Mouse (Mus musculus) megakaryocyte, embryonic 14.5 days (primary cell): ENCODE results near the gene Zbtb20. TPM values are rescaled to one million over a fixed set of nuclear protein-coding genes. Genes with fewer than 3 reads are reported as not detected.

Experiments used
- H3K27me3 ChIP-seq: replicated peaks from 2 replicates; pipeline ENCODE3; 2012; ENCODE audit warnings: inconsistent platforms
- H3K36me3 ChIP-seq: replicated peaks from 2 replicates; pipeline ENCODE3; 2012; ENCODE audit warnings: low read length, inconsistent platforms, mixed read lengths
- H3K4me1 ChIP-seq: 2 replicates; pipeline ENCODE4 v1.6.1; 2012; ENCODE audit warnings: inconsistent platforms
- H3K4me3 ChIP-seq: replicated peaks from 2 replicates; pipeline ENCODE3; 2012; ENCODE audit warnings: moderate library complexity, mild to moderate bottlenecking, inconsistent platforms
- H3K9me3 ChIP-seq: 2 replicates; pipeline ENCODE4 v1.6.1; 2012; ENCODE audit warnings: inconsistent platforms
- FLI1 ChIP-seq: IDR thresholded peaks from 2 replicates; pipeline ENCODE4 v1.6.1; 2012; ENCODE audit warnings: low read length, inconsistent platforms, mixed read lengths
- GATA1 ChIP-seq: IDR thresholded peaks from 3 replicates; pipeline ENCODE4 v1.6.1; 2012; ENCODE audit warnings: mixed read lengths, low read length, inconsistent platforms, borderline replicate concordance
- polyA plus RNA-seq: library from polyadenylated mRNA; stranded (reverse); fragments of >175 nt; gene quantifications from 2 replicates; pipeline ENCODE4 v1.2.3, GENCODE M21; 2012; ENCODE audit warnings: low replicate concordance; ENCODE audit not compliant: insufficient read depth

Zbtb20 gene
- polyA plus RNA-seq, 1 experiment: 2.4 TPM

DNA sequence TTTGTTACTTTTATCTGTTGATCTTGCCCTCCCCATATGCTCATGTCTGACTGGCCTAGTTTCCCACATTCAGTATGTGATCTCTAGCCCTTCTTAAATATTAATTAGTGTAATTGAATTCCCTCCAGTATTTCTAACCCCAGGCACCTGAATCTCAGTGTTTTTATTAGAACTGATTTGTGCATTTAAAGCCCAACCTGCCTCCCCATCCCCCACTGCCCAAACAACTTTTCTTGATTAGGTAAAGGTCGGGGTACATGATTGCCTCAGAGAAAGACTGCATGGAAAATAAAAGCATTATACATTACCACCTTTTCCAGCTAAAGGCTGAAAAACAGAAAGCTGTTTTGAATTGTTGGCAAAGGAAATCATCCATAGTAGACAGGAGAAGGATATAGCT is 383.8 kb downstream of the Zbtb20 start:
- no peaks in the 10 kb centered on the region for H3K4me1 ChIP-seq
- H3K27me3 ChIP-seq: no peaks in the 10 kb centered on the region
- 0 out of 2 replicates have a peak, but pooled peaks cover 3% of the 10 kb centered on the region for H3K9me3 ChIP-seq
- TF ChIP-seq GATA1: no peak
- TF ChIP-seq FLI1: no peak
- H3K36me3 ChIP-seq: no peaks in the 10 kb centered on the region
- no peak overlapping the region for H3K4me3 ChIP-seq

DNA sequence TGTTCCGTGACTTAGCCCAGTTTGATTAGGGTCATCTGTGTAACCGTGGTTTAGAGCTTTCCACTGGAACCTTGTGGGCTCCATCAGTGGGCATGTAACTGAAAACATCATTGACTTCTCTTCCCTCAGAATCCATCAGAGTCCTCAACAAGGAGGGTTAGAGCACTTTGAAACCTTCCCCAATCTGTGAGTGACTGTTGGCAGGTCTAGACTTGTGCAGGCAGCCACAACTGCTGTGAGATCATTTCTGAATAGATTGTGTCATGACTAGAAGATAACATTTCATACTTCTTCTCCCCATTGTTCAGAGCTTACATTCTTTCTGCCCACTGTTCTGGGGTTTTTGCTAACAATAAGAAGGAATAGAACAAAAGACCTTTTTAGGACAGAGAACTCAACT is 385.2 kb downstream of the Zbtb20 start:
- Histone ChIP-seq H3K36me3 (no peaks in the 10 kb centered on the region), H3K27me3 (no peaks in the 10 kb centered on the region), H3K9me3 (0 out of 2 replicates have a peak, but pooled peaks cover 3% of the 10 kb centered on the region), H3K4me1 (no peaks in the 10 kb centered on the region), H3K4me3 (no peak overlapping the region)
- TF ChIP-seq GATA1 (no peak), FLI1 (no peak)

DNA sequence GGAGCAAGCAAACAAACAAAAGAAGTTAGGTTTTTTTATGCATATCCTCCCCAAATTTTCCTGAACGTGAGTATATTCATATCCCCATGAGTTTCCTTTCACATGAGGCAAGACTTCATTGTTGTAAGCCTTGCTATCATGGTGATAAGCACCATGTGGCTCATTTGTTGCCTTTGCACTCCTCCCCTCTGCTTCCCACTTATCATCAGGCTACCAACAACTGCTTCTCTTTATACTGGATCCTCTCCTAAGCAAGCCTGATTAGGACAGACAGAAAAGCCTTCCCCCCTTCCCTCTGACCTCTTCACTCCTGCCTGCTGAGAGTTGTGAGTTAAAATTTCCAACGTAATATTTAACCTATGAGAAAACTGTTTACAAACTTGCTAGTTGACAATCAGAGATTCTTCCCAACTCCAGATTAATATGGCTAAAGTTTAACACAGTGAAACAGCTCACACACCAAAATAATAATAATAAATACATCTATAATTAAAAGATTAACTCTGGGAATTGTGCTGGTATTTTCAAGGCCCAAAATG is 398.4 kb downstream of the Zbtb20 start:
- H3K9me3 ChIP-seq: peaks cover 3% of the 10 kb centered on the region; the same call in 1 of the 2 replicates
- H3K4me1 ChIP-seq: no peaks in the 10 kb centered on the region
- no peaks in the 10 kb centered on the region for H3K36me3 ChIP-seq
- no peak overlapping the region for H3K4me3 ChIP-seq
- H3K27me3 ChIP-seq: no peaks in the 10 kb centered on the region
- TF ChIP-seq FLI1 (no peak), GATA1 (no peak)

DNA sequence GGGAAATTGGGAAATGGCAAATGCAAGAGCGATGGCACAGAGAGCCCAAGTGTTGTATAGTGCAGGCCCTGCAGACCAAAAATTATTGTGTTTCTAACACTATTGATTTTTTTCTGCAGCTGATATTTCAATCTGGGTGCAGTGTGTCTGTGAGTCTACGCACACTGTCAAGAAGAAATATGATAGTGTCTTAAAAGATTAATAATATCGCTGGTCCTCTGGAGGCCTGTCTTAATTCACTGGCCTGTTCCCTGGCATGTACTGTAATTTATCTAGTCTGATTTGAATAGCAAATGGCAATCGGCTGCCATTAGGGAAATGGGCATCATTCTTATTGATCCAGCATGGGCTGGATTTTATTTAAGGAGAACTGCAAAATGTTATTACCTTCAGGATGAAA is 401.1 kb downstream of the Zbtb20 start:
- H3K9me3 ChIP-seq: peaks cover 3% of the 10 kb centered on the region; the same call in 1 of the 2 replicates
- TF ChIP-seq FLI1: no peak
- TF ChIP-seq GATA1: no peak
- H3K4me3 ChIP-seq: no peak overlapping the region
- no peaks in the 10 kb centered on the region for H3K4me1 ChIP-seq
- H3K27me3 ChIP-seq: no peaks in the 10 kb centered on the region
- H3K36me3 ChIP-seq: no peaks in the 10 kb centered on the region

DNA sequence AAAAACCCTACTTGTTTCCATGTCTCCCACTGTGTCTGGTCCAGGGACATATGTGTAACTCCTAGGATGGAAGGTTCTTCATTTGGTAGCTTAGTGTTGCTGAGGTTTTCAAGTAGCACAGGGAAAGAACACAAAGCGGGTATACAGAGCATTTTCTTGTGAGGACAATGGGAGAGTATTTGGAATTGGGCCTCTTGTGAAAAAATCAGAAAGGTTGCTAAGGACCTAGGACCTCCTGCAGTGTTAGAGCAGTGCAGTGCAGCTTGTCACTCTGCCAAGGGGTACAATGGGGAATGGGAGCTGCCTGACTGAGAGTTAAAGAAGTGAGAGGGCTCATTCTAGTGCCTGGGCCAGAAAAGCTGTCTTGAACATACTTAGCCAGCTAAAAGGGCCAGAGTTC is 410.6 kb downstream of the Zbtb20 start:
- Histone ChIP-seq H3K27me3 (no peaks in the 10 kb centered on the region), H3K4me1 (no peaks in the 10 kb centered on the region), H3K9me3 (peaks cover 5% of the 10 kb centered on the region; the same call in 1 of the 2 replicates), H3K4me3 (no peak overlapping the region), H3K36me3 (no peaks in the 10 kb centered on the region)
- TF ChIP-seq GATA1: no peak
- no peak for TF ChIP-seq FLI1

DNA sequence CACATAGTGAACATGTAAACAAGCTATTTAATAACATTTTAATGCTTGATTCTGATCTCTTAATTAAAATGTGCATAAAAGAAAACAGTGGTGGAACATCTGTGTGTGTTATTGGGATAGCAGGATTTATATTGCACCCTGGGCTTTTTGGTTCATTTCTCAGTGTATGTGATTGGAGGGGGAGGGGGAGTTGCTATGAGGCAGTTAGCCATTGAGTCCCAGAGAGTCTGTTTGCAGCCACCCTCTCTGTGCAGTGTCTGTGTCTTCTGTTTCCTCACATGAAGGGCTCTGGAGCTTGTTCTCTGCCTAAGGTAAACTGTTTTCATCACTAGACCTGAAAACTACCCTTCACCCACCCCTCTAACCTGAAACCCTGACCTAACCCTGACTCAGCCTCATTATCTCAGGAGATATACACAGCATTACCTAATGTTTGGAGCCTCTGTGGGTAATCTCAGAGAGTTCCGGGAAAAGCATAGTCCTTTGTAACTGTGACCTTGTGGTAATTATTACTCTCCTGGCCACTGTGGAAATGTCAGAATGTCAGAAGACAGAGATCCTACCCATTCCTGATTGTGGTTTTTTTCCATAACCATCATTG is 411.2 kb downstream of the Zbtb20 start:
- Histone ChIP-seq H3K36me3 (no peaks in the 10 kb centered on the region), H3K4me1 (no peaks in the 10 kb centered on the region), H3K9me3 (peaks cover 4% of the 10 kb centered on the region; the same call in 1 of the 2 replicates), H3K4me3 (no peak overlapping the region), H3K27me3 (no peaks in the 10 kb centered on the region)
- TF ChIP-seq GATA1: no peak
- no peak for TF ChIP-seq FLI1

DNA sequence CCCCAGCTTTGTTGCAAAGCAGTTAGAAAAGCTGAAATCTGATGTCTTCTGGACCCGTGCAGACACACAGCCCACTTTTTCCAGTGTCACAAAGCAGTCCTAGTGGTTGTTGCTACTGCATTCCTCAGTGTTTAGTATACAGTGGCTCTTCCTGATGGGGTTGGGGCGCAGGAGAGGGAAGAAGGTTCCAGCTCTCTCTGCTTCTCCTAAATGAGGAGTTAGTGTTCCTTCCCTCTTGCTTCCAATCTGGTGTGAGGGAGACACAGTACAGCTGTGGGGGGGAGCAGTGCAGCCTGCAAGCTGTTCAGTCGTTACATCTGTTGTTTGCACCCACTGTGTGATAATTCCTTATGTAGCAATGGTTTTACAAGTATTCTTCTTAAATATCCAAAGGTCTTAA is 415.7 kb downstream of the Zbtb20 start:
- H3K36me3 ChIP-seq: no peaks in the 10 kb centered on the region
- TF ChIP-seq FLI1 (no peak), GATA1 (no peak)
- no peaks in the 10 kb centered on the region for H3K9me3 ChIP-seq
- H3K4me3 ChIP-seq: no peak overlapping the region
- H3K4me1 ChIP-seq: no peaks in the 10 kb centered on the region
- H3K27me3 ChIP-seq: no peaks in the 10 kb centered on the region

DNA sequence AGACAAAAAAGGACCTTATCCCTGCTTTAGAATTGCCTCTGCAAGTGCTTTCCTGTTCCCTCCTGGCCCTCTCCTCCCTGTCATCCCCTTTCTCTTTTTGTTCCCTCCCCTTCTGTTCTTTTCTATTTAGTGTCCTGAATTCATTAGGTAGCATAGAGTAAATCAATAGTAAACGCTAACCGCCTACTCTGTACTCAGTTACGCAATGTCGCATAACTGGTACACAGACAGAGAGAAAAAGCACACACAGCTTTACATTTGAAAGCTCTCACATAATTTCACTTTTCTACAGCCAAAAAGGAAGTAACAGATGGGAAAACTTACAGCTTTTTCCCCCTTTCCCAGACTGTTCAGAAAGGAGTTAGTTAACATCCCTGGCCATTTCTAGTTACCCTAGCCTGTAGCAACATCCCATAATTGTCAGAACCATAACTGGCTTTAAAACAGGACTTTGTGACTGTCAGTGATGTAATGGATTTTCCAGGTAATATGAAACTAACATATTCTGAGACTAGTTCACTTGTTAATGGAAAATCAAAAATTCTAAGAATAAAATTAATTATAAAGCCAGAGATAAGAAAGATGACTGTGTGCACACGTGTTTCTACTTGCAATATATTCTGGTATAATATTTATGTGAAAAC is 422.4 kb downstream of the Zbtb20 start:
- H3K36me3 ChIP-seq: no peaks in the 10 kb centered on the region
- H3K4me3 ChIP-seq: no peak overlapping the region
- peaks cover under 1% of the 10 kb centered on the region; the same call in 1 of the 2 replicates for H3K4me1 ChIP-seq
- TF ChIP-seq FLI1: no peak
- no peak for TF ChIP-seq GATA1
- H3K27me3 ChIP-seq: no peaks in the 10 kb centered on the region
- no peaks in the 10 kb centered on the region for H3K9me3 ChIP-seq

DNA sequence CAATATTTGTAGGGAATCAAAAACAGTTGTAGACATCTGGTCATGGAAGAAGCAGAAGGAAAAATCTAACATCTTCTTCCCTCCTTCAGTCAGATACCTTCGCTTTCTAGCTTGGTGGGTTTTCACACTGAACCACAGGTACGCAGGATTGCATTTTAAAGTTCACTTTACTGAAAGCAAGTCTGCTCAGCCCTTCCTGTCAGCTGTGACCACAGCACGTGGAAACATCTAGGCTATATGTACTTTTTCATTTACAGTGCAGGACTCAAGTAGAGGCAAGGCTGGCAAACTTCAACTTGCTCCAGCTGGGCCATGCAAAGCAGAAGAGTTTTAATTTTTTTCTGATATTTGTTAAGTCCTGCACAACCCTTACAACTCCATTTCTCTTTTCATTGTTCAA is 424.7 kb downstream of the Zbtb20 start:
- H3K27me3 ChIP-seq: no peaks in the 10 kb centered on the region
- peaks cover 6% of the 10 kb centered on the region; the same call in 1 of the 2 replicates for H3K4me1 ChIP-seq
- no peak for TF ChIP-seq FLI1
- no peak for TF ChIP-seq GATA1
- no peak overlapping the region for H3K4me3 ChIP-seq
- H3K9me3 ChIP-seq: no peaks in the 10 kb centered on the region
- no peaks in the 10 kb centered on the region for H3K36me3 ChIP-seq

DNA sequence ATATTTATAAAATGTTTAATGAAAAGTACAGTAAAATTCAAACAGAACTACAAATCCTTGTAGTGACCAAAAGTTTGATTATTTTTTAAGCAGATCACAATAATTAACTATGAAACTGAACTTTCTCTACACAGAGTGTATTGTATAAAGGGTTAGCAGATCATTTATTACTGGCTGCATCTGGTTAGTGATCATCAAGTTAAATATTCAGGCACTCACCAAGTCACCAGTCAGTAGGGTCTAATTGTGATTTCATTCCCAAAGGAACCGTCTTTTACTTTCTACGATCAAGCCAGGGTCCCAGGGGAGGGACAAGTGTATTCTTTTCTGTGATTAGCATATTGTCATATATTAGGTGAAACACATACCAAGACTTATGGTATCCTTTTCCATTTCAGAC is 426.5 kb downstream of the Zbtb20 start:
- peaks cover 6% of the 10 kb centered on the region; the same call in 1 of the 2 replicates for H3K4me1 ChIP-seq
- TF ChIP-seq FLI1 (no peak), GATA1 (no peak)
- H3K36me3 ChIP-seq: no peaks in the 10 kb centered on the region
- H3K4me3 ChIP-seq: no peak overlapping the region
- H3K9me3 ChIP-seq: no peaks in the 10 kb centered on the region
- H3K27me3 ChIP-seq: no peaks in the 10 kb centered on the region
